Mouse (Mus musculus) lung, embryonic 16.5 days (tissue): ENCODE data around the gene Lif. TPM values are rescaled to one million over a fixed set of nuclear protein-coding genes. Genes with fewer than 3 reads are reported as not detected.

Experiments used
- ATAC-seq: fragments of 200-750 bp; cut with Nextera tagmentation; 2 replicates; pipeline ENCODE4 v1.8.0; 2017; ENCODE audit warnings: low read depth, mild to moderate bottlenecking, moderate library complexity
- H3K27ac ChIP-seq: fragments of 300-500 bp; sonication (generic); 2 replicates; pipeline ENCODE4 v1.5.1; 2014; ENCODE audit warnings: mild to moderate bottlenecking, control low read depth, low read length
- H3K27me3 ChIP-seq: fragments of 300-500 bp; sonication (generic); 2 replicates; pipeline ENCODE4 v1.6.1; 2014; ENCODE audit warnings: low read depth, low read length, mixed read lengths; ENCODE audit not compliant: control insufficient read depth, insufficient read depth
- H3K36me3 ChIP-seq: fragments of 300-500 bp; sonication (generic); 2 replicates; pipeline ENCODE4 v1.6.1; 2014; ENCODE audit warnings: low read length; ENCODE audit not compliant: control insufficient read depth, insufficient read depth
- H3K4me1 ChIP-seq: fragments of 300-500 bp; sonication (generic); replicated peaks from 2 replicates; pipeline ENCODE4 v1.6.1; 2014; ENCODE audit warnings: low read length, mixed read lengths; ENCODE audit not compliant: control insufficient read depth, insufficient read depth
- H3K4me2 ChIP-seq: fragments of 300-500 bp; sonication (generic); 2 replicates; pipeline ENCODE4 v1.6.1; 2014; ENCODE audit warnings: low read depth, low read length, control low read depth
- H3K4me3 ChIP-seq: fragments of 300-500 bp; sonication (generic); 2 replicates; pipeline ENCODE4 v1.5.1; 2014; ENCODE audit warnings: mild to moderate bottlenecking, low read length, control low read depth
- H3K9ac ChIP-seq: fragments of 300-500 bp; sonication (generic); 2 replicates; pipeline ENCODE4 v1.6.1; 2014; ENCODE audit warnings: low read length, control low read depth
- H3K9me3 ChIP-seq: fragments of 300-500 bp; sonication (generic); 2 replicates; pipeline ENCODE4 v1.6.1; 2016; ENCODE audit warnings: low read length; ENCODE audit not compliant: control insufficient read depth
- WGBS: fragments of 180-500 bp; shearing (Covaris S2); extraction: QIAGEN DNeasy Blood & Tissue Kit; methylation state at CpG from one replicate; pipeline ENCODE4 v1.1.7; 2014; 5-methylcytosine and 5-hydroxymethylcytosine counted together
- polyA plus RNA-seq: library from polyadenylated mRNA; unstranded; fragments of >200 nt; fragmentation: Nextera tagmentation; extraction: Ambion mirVana; gene quantifications from 2 replicates; pipeline ENCODE4 v1.2.1, GENCODE M21; 2015

Lif gene
- polyA plus RNA-seq, 1 experiment from 2014 or later: 0.44 TPM

- Histone ChIP-seq H3K27me3 (no peaks in the 10 kb centered on the region), H3K36me3 (no peaks in the 10 kb centered on the region), H3K9ac (no peak overlapping the region), H3K27ac (no peak overlapping the region), H3K4me2 (no peak overlapping the region), H3K4me1 (no peaks in the 10 kb centered on the region), H3K9me3 (no peaks in the 10 kb centered on the region), H3K4me3 (no peak overlapping the region)
- no peak for ATAC-seq
- WGBS: 77% methylated on average over 5 of the region's 5 CpGs
Observed at GRCm38 (mm10) chr11:4226569-4227325, 30.6 kb upstream of the Lif start.

- 23% methylated on average over 8 of the region's 8 CpGs for WGBS
- Histone ChIP-seq H3K27ac (no peak overlapping the region), H3K9ac (no peak overlapping the region), H3K27me3 (no peaks in the 10 kb centered on the region), H3K4me1 (no peaks in the 10 kb centered on the region), H3K4me3 (no peak overlapping the region), H3K4me2 (no peak overlapping the region), H3K36me3 (no peaks in the 10 kb centered on the region), H3K9me3 (no peaks in the 10 kb centered on the region)
- ATAC-seq: no peak
Observed at GRCm38 (mm10) chr11:4228463-4228862, 28.9 kb upstream of the Lif start.

GRCm38 (mm10) chr11:4229841-4230240, 27.5 kb upstream of the Lif start:
- WGBS: 52% methylated on average over 4 of the region's 4 CpGs
- Histone ChIP-seq H3K4me3 (no peak overlapping the region), H3K4me2 (no peak overlapping the region), H3K36me3 (no peaks in the 10 kb centered on the region), H3K27ac (no peak overlapping the region), H3K27me3 (no peaks in the 10 kb centered on the region), H3K9ac (no peak overlapping the region), H3K9me3 (no peaks in the 10 kb centered on the region), H3K4me1 (no peaks in the 10 kb centered on the region)
- ATAC-seq: no peak

- H3K9ac ChIP-seq: no peak overlapping the region
- H3K9me3 ChIP-seq: no peaks in the 10 kb centered on the region
- H3K27me3 ChIP-seq: no peaks in the 10 kb centered on the region
- no peak overlapping the region for H3K4me2 ChIP-seq
- H3K36me3 ChIP-seq: no peaks in the 10 kb centered on the region
- whole genome bisulfite sequencing: 87% methylated on average over 2 of the region's 2 CpGs
- no peak overlapping the region for H3K27ac ChIP-seq
- H3K4me1 ChIP-seq: no peaks in the 10 kb centered on the region
- no peak overlapping the region for H3K4me3 ChIP-seq
- ATAC-seq: no peak
Observed at GRCm38 (mm10) chr11:4231435-4231834, 25.9 kb upstream of the Lif start.

- Histone ChIP-seq H3K27ac (no peak overlapping the region), H3K9ac (no peak overlapping the region), H3K4me2 (no peak overlapping the region), H3K4me1 (no peaks in the 10 kb centered on the region), H3K27me3 (no peaks in the 10 kb centered on the region), H3K4me3 (no peak overlapping the region), H3K9me3 (no peaks in the 10 kb centered on the region), H3K36me3 (no peaks in the 10 kb centered on the region)
- 52% methylated on average over 12 of the region's 12 CpGs for WGBS
- no peak for ATAC-seq
Observed at GRCm38 (mm10) chr11:4232644-4233043, 24.7 kb upstream of the Lif start.

- Histone ChIP-seq H3K9me3 (no peaks in the 10 kb centered on the region; the same call in 1 of the 2 replicates), H3K9ac (no peak overlapping the region), H3K36me3 (no peaks in the 10 kb centered on the region), H3K4me2 (no peak overlapping the region), H3K27ac (no peak overlapping the region), H3K4me1 (no peaks in the 10 kb centered on the region), H3K4me3 (no peak overlapping the region), H3K27me3 (no peaks in the 10 kb centered on the region)
- 78% methylated on average over 6 of the region's 6 CpGs for WGBS
- no peak for ATAC-seq
Observed at GRCm38 (mm10) chr11:4235052-4235655, 22.2 kb upstream of the Lif start.

- no peaks in the 10 kb centered on the region for H3K4me1 ChIP-seq
- no peak for ATAC-seq
- H3K4me2 ChIP-seq: no peak within 1 kb of the TSS
- H3K36me3 ChIP-seq: no peaks in the 10 kb centered on the region
- H3K27ac ChIP-seq: no peak within 1 kb of the TSS
- H3K27me3 ChIP-seq: no peaks in the 10 kb centered on the region
- H3K9me3 ChIP-seq: no peaks in the 10 kb centered on the region; the same call in 1 of the 2 replicates
- no peak within 1 kb of the TSS for H3K4me3 ChIP-seq
- H3K9ac ChIP-seq: no peak within 1 kb of the TSS
- 59% methylated on average over 16 of the region's 16 CpGs for WGBS
Observed at GRCm38 (mm10) chr11:4235665-4236545, 21.5 kb upstream of the Lif start, which contains the start of gene Osm. Gene Osm, plus strand, starts transcription at chr11:4236420.

- no peaks in the 10 kb centered on the region for H3K4me1 ChIP-seq
- H3K9ac ChIP-seq: no peak overlapping the region
- 78% methylated on average over 21 of the region's 21 CpGs for WGBS
- H3K27me3 ChIP-seq: no peaks in the 10 kb centered on the region
- H3K4me3 ChIP-seq: no peak overlapping the region
- no peaks in the 10 kb centered on the region for H3K36me3 ChIP-seq
- H3K9me3 ChIP-seq: no peaks in the 10 kb centered on the region; the same call in 1 of the 2 replicates
- H3K27ac ChIP-seq: no peak overlapping the region
- H3K4me2 ChIP-seq: no peak overlapping the region
- no peak for ATAC-seq
Observed at GRCm38 (mm10) chr11:4236546-4237067, 20.8 kb upstream of the Lif start.
